Mouse (Mus musculus) heart, postnatal 0 days (tissue): Measurements from ENCODE around the gene Cdipt. TPM values are rescaled to one million over a fixed set of nuclear protein-coding genes. Genes with fewer than 3 reads are reported as not detected.

ENCODE experiments used
- ATAC-seq: fragments of 200-750 bp; cut with Nextera tagmentation; 2 replicates; pipeline ENCODE4 v1.8.0; 2017; ENCODE audit warnings: low read depth, moderate number of reproducible peaks, moderate library complexity; ENCODE audit not compliant: insufficient read depth
- DNase-seq: peaks from one replicate; pipeline ENCODE4 v3.0.0-alpha.2; 2016; ENCODE audit warnings: low spot score
- H3K27ac ChIP-seq: fragments of 300-500 bp; sonication (generic); 2 replicates; pipeline ENCODE4 v1.5.1; 2014; ENCODE audit warnings: low read depth, mild to moderate bottlenecking
- H3K27me3 ChIP-seq: fragments of 300-500 bp; sonication (generic); 2 replicates; pipeline ENCODE4 v1.6.1; 2014; ENCODE audit warnings: low read length, mixed read lengths; ENCODE audit not compliant: control insufficient read depth, insufficient read depth
- H3K36me3 ChIP-seq: fragments of 300-500 bp; sonication (generic); replicated peaks from 2 replicates; pipeline ENCODE4 v1.6.1; 2014; ENCODE audit warnings: low read length, mixed read lengths; ENCODE audit not compliant: control insufficient read depth, insufficient read depth
- H3K4me1 ChIP-seq: fragments of 300-500 bp; sonication (generic); 2 replicates; pipeline ENCODE4 v1.6.1; 2014; ENCODE audit warnings: antibody characterized with exemption; ENCODE audit not compliant: control insufficient read depth, insufficient read depth
- H3K4me2 ChIP-seq: fragments of 300-500 bp; sonication (generic); 2 replicates; pipeline ENCODE4 v1.6.1; 2014; ENCODE audit warnings: low read depth, mild to moderate bottlenecking, low read length, moderate library complexity
- H3K4me3 ChIP-seq: fragments of 300-500 bp; sonication (generic); 2 replicates; pipeline ENCODE4 v1.5.1; 2014; ENCODE audit warnings: low read depth, low read length
- H3K9ac ChIP-seq: fragments of 300-500 bp; sonication (generic); replicated peaks from 2 replicates; pipeline ENCODE4 v1.6.1; 2014; ENCODE audit warnings: low read depth, low read length, mixed read lengths
- H3K9me3 ChIP-seq: fragments of 300-500 bp; sonication (generic); replicated peaks from 2 replicates; pipeline ENCODE4 v1.6.1; 2016; ENCODE audit warnings: low read length; ENCODE audit not compliant: control insufficient read depth
- CTCF ChIP-seq: IDR thresholded peaks from 2 replicates; pipeline ENCODE4 v1.5.1; 2016; ENCODE audit warnings: antibody characterized with exemption, control low read depth, low read depth
- EP300 ChIP-seq: IDR thresholded peaks from 2 replicates; pipeline ENCODE4 v1.6.1; 2016; ENCODE audit warnings: antibody characterized with exemption, low read depth
- WGBS: fragments of 180-500 bp; shearing (Covaris S2); extraction: QIAGEN DNeasy Blood & Tissue Kit; methylation state at CpG from one replicate; pipeline ENCODE4 v1.1.7; 2014; 5-methylcytosine and 5-hydroxymethylcytosine counted together
- polyA plus RNA-seq: library from polyadenylated mRNA; unstranded; fragments of >200 nt; fragmentation: Nextera tagmentation; extraction: Ambion mirVana; gene quantifications from 2 replicates; pipeline ENCODE4 v1.2.1, GENCODE M21; 2015
- total RNA-seq: library from RNA; depleted of rRNA; stranded (reverse); fragments of >200 nt; gene quantifications from 2 replicates; pipeline ENCODE4 v1.2.3, GENCODE M21; 2014; ENCODE audit warnings: low replicate concordance

Gene Cdipt
- total and polyA plus RNA-seq, 2 experiments from 2014 or later: 67.5 to 135 TPM

GRCm38 (mm10) chr7:127023896-127024690 lies 48.4 kb downstream of the Cdipt start:
- Histone ChIP-seq H3K4me1 (peaks cover 39% of the 10 kb centered on the region), H3K36me3 (peaks cover 32% of the 10 kb centered on the region), H3K9ac (peak overlapping the region; percentile 47), H3K9me3 (no peaks in the 10 kb centered on the region), H3K4me2 (peak overlapping the region; percentile 96), H3K27ac (peak overlapping the region; percentile 99; the same call in 1 of the 2 replicates), H3K4me3 (peak overlapping the region; percentile 91), H3K27me3 (no peaks in the 10 kb centered on the region)
- ATAC-seq (no peak), DNase-seq (no peak)
- 27% methylated on average over 19 of the region's 19 CpGs for WGBS
- TF ChIP-seq EP300 (no peak), CTCF (no peak)

- Histone ChIP-seq H3K36me3 (peaks cover 36% of the 10 kb centered on the region), H3K9ac (peak overlapping the region; percentile 93), H3K9me3 (no peaks in the 10 kb centered on the region), H3K4me1 (peaks cover 39% of the 10 kb centered on the region), H3K4me2 (peak overlapping the region; percentile 96), H3K4me3 (peak overlapping the region; percentile 91), H3K27ac (peak overlapping the region; percentile 99), H3K27me3 (no peaks in the 10 kb centered on the region)
- ATAC-seq (peak; percentile 22), DNase-seq (peak; percentile 88)
- TF ChIP-seq CTCF: peak; percentile 73
- 0 out of 2 replicates have a peak, but pooled peaks have one; percentile 31 for TF ChIP-seq EP300
- WGBS: 1% methylated on average over 30 of the region's 30 CpGs
These were observed 49.2 kb downstream of the Cdipt start for GRCm38 (mm10) chr7:127024755-127025555.

GRCm38 (mm10) chr7:127025556-127026160 lies 49.9 kb downstream of the Cdipt start:
- peaks cover 35% of the 10 kb centered on the region for H3K4me1 ChIP-seq
- TF ChIP-seq EP300 (no peak), CTCF (no peak)
- DNase-seq: no peak
- no peak for ATAC-seq
- H3K36me3 ChIP-seq: peaks cover 43% of the 10 kb centered on the region
- no peaks in the 10 kb centered on the region for H3K27me3 ChIP-seq
- no peaks in the 10 kb centered on the region for H3K9me3 ChIP-seq
- WGBS: under 1% methylated on average over 58 of the region's 65 CpGs
- H3K27ac ChIP-seq: peak overlapping the region; percentile 99
- H3K4me2 ChIP-seq: peak overlapping the region; percentile 96
- peak overlapping the region; percentile 93 for H3K9ac ChIP-seq
- peak overlapping the region; percentile 91 for H3K4me3 ChIP-seq

- peaks cover 30% of the 10 kb centered on the region for H3K4me1 ChIP-seq
These were observed 50.5 kb downstream of the Cdipt start for GRCm38 (mm10) chr7:127026161-127026600.

GRCm38 (mm10) chr7:127026616-127026983 lies 50.9 kb downstream of the Cdipt start:
- ATAC-seq: peak; percentile 13
- DNase-seq: no peak
- peak overlapping the region; percentile 99 for H3K27ac ChIP-seq
- peak overlapping the region; percentile 91 for H3K4me3 ChIP-seq
- H3K9me3 ChIP-seq: no peaks in the 10 kb centered on the region
- peak overlapping the region; percentile 96 for H3K4me2 ChIP-seq
- peaks cover 52% of the 10 kb centered on the region for H3K36me3 ChIP-seq
- peak overlapping the region; percentile 93 for H3K9ac ChIP-seq
- H3K27me3 ChIP-seq: no peaks in the 10 kb centered on the region
- 0% methylated on average over 2 of the region's 48 CpGs for WGBS
- TF ChIP-seq EP300: no peak
- TF ChIP-seq CTCF: no peak
- H3K4me1 ChIP-seq: peaks cover 26% of the 10 kb centered on the region

More at GRCm38 (mm10) chr7:127026161-127026600, 50.5 kb downstream of the Cdipt start:
- Histone ChIP-seq H3K9me3 (no peaks in the 10 kb centered on the region), H3K36me3 (peaks cover 48% of the 10 kb centered on the region), H3K27ac (peak overlapping the region; percentile 99), H3K4me3 (peak overlapping the region; percentile 91), H3K4me2 (peak overlapping the region; percentile 96), H3K27me3 (no peaks in the 10 kb centered on the region), H3K9ac (peak overlapping the region; percentile 93)
- WGBS: under 1% methylated on average over 26 of the region's 48 CpGs
- DNase-seq: peak; percentile 63
- no peak for TF ChIP-seq CTCF
- no peak for TF ChIP-seq EP300
- peak; percentile 9 for ATAC-seq
